Mouse (Mus musculus) thymus, adult 2 months (tissue): ENCODE results near the gene Trat1.

Experiments
- CTCF ChIP-seq: fragments of 200-500 bp; IDR thresholded peaks from 2 replicates; pipeline ENCODE4 v1.5.1; 2012; ENCODE audit warnings: mild to moderate bottlenecking, control low read depth, low read length, moderate library complexity, borderline replicate concordance; ENCODE audit not compliant: control insufficient read depth, poor library complexity, insufficient read depth; ENCODE audit errors: extremely low read depth
- POLR2A ChIP-seq: fragments of 200-500 bp; IDR thresholded peaks from 2 replicates; pipeline ENCODE4 v1.6.1; 2012; ENCODE audit warnings: mild to moderate bottlenecking, low read length, control low read depth, moderate library complexity; ENCODE audit not compliant: control insufficient read depth, poor library complexity, insufficient read depth; ENCODE audit errors: extremely low read depth

DNA sequence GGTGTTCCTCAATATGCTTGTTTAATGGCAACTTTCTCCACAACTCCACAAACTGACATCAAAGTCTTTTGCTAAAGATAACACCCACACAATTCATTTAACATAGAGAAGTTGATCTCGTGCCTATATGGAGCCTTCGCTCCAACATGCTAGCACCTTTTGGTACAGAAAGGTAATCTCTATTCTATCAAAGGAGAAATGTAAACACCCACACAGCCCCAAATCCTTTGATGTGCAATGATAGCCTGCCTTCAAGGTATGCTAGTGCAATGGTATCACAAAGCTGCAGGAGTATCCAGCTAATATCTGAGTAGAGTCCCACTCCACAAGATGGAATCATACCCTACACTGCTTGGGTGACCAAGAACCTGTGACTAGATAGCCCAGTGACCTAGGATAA is 26.4 kb downstream of the Trat1 start:
- TF ChIP-seq CTCF (no peak), POLR2A (no peak)
